Comparison of ENCODE assay signal across 23 mouse cellular contexts in the genomic region with DNA sequence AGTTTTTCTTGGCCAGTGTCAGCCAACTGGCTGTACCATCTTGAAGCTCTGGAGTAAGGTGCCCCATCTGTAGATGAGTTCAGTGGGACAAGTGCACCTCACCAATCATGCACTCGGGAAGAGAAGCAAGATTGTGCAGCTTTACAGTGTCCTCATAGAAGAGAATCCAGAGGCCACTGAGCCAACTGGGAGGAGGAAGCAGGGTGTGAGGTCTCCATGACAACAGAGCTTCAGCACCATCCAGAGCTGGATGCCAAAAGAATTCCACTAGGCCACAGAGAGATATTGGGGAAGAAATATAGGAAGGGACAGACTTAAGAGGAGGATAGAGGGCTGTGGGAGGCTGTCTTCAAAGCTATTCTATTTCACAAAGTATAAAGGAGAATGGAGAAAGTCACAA. TPM values are rescaled to one million over a fixed set of nuclear protein-coding genes. Genes with fewer than 3 reads are reported as not detected.
A peak's percentile ranks its signal among the peaks of the same experiment; 100 is the strongest.
DNase-seq lines count a peak whose midpoint lies in the region; ATAC-seq and TF ChIP-seq lines count a peak whose summit lies in the region.
"Had no signal": no experiment of that assay in that cellular context is flagged by ENCODE, and none has a peak within 500 bp of the region (broad histone marks: within the 10 kb centered on the region; RNA-seq: fewer than 3 reads in every experiment).

No protein-coding gene starts in this region.

- whole genome bisulfite sequencing in forebrain, embryonic 14.5 days: 60% methylated on average over 1 of the region's 1 CpGs
- WGBS in forebrain, embryonic 16.5 days: 78% methylated on average over 1 of the region's 1 CpGs
- WGBS in midbrain, embryonic 11.5 days: 71% methylated on average over 1 of the region's 1 CpGs
- WGBS in midbrain, postnatal 0 days: 45% methylated on average over 1 of the region's 1 CpGs
- WGBS in midbrain, embryonic 13.5 days: 47% methylated on average over 1 of the region's 1 CpGs
- 58% methylated on average over 1 of the region's 1 CpGs for WGBS in intestine, postnatal 0 days

- no peak overlapping the region for H3K4me3 ChIP-seq in forebrain, embryonic 14.5 days (ENCODE audit: low read depth, low read length)
- no peak overlapping the region for H3K4me3 ChIP-seq in forebrain, embryonic 16.5 days (replicated peaks; ENCODE audit: low read length)
- no peak overlapping the region for H3K4me3 ChIP-seq in midbrain, embryonic 11.5 days (ENCODE audit: low read depth, low read length)
- no peak overlapping the region for H3K4me3 ChIP-seq in midbrain, postnatal 0 days (ENCODE audit: low read depth, low read length)
- no peak overlapping the region for H3K4me3 ChIP-seq in midbrain, embryonic 13.5 days (replicated peaks)
- no peak overlapping the region for H3K4me3 ChIP-seq in intestine, postnatal 0 days (ENCODE audit: low read depth, low read length)
- H3K4me3 ChIP-seq: embryonic facial prominence, embryonic 12.5 days; heart, embryonic 12.5 days had no signal

- H3K36me3 ChIP-seq in forebrain, embryonic 14.5 days (ENCODE audit: control insufficient read depth, insufficient read depth, low read length): no peaks in the 10 kb centered on the region
- no peaks in the 10 kb centered on the region for H3K36me3 ChIP-seq in forebrain, embryonic 16.5 days (ENCODE audit: control insufficient read depth, insufficient read depth)
- H3K36me3 ChIP-seq in midbrain, embryonic 11.5 days (ENCODE audit: control insufficient read depth, insufficient read depth, low read length): no peaks in the 10 kb centered on the region
- H3K36me3 ChIP-seq in midbrain, postnatal 0 days (ENCODE audit: insufficient read depth, low read length): no peaks in the 10 kb centered on the region
- no peaks in the 10 kb centered on the region for H3K36me3 ChIP-seq in midbrain, embryonic 13.5 days
- H3K36me3 ChIP-seq in intestine, postnatal 0 days (ENCODE audit: control insufficient read depth, insufficient read depth): no peaks in the 10 kb centered on the region
- H3K36me3 ChIP-seq: embryonic facial prominence, embryonic 12.5 days; heart, embryonic 12.5 days had no signal

- TF ChIP-seq CTCF in midbrain, postnatal 0 days (IDR thresholded peaks at IDR 0.05): no peak
- TF ChIP-seq CTCF in intestine, postnatal 0 days (IDR thresholded peaks at IDR 0.05; ENCODE audit: low read depth): no peak

- H3K9me3 ChIP-seq in forebrain, embryonic 14.5 days (replicated peaks; ENCODE audit: control insufficient read depth, low read length): no peaks in the 10 kb centered on the region
- H3K9me3 ChIP-seq in forebrain, embryonic 16.5 days (ENCODE audit: control insufficient read depth, low read length): no peaks in the 10 kb centered on the region
- no peaks in the 10 kb centered on the region for H3K9me3 ChIP-seq in midbrain, embryonic 11.5 days (ENCODE audit: control insufficient read depth, low read length)
- no peaks in the 10 kb centered on the region for H3K9me3 ChIP-seq in midbrain, postnatal 0 days (ENCODE audit: low read length)
- no peaks in the 10 kb centered on the region for H3K9me3 ChIP-seq in midbrain, embryonic 13.5 days
- no peaks in the 10 kb centered on the region for H3K9me3 ChIP-seq in intestine, postnatal 0 days (ENCODE audit: control insufficient read depth)
- H3K9me3 ChIP-seq: embryonic facial prominence, embryonic 12.5 days; heart, embryonic 12.5 days had no signal

- H3K4me1 ChIP-seq in forebrain, embryonic 14.5 days (ENCODE audit: control insufficient read depth, insufficient read depth, low read length): no peaks in the 10 kb centered on the region
- no peaks in the 10 kb centered on the region for H3K4me1 ChIP-seq in forebrain, embryonic 16.5 days (replicated peaks; ENCODE audit: control insufficient read depth, insufficient read depth, low read length)
- no peaks in the 10 kb centered on the region for H3K4me1 ChIP-seq in midbrain, embryonic 11.5 days (ENCODE audit: control insufficient read depth, insufficient read depth, low read length)
- H3K4me1 ChIP-seq in midbrain, postnatal 0 days (ENCODE audit: insufficient read depth, low read length): no peaks in the 10 kb centered on the region
- no peaks in the 10 kb centered on the region for H3K4me1 ChIP-seq in midbrain, embryonic 13.5 days (replicated peaks)
- no peaks in the 10 kb centered on the region for H3K4me1 ChIP-seq in intestine, postnatal 0 days (replicated peaks; ENCODE audit: control insufficient read depth, insufficient read depth, low read length)
- H3K4me1 ChIP-seq: embryonic facial prominence, embryonic 12.5 days; heart, embryonic 12.5 days had no signal

- ATAC-seq in forebrain, embryonic 14.5 days: no peak
- ATAC-seq in forebrain, embryonic 16.5 days: no peak
- ATAC-seq in midbrain, embryonic 11.5 days (ENCODE audit: low FRiP score): peak; percentile 58; the same call in 1 of the 2 replicates
- ATAC-seq in midbrain, postnatal 0 days (ENCODE audit: low FRiP score): no peak
- 0 out of 2 replicates have a peak, but pooled peaks have one; percentile 45 for ATAC-seq in midbrain, embryonic 13.5 days
- ATAC-seq in intestine, postnatal 0 days: no peak
- ATAC-seq: activated CD4-positive, CD25-positive, alpha-beta regulatory T cell, adult 4 months; forebrain, postnatal 0 days; Patski had no signal

- H3K27me3 ChIP-seq in forebrain, embryonic 14.5 days (replicated peaks; ENCODE audit: control insufficient read depth, insufficient read depth, low read length): no peaks in the 10 kb centered on the region
- H3K27me3 ChIP-seq in forebrain, embryonic 16.5 days (replicated peaks; ENCODE audit: control insufficient read depth, insufficient read depth, low read length): no peaks in the 10 kb centered on the region
- H3K27me3 ChIP-seq in midbrain, embryonic 11.5 days (ENCODE audit: control insufficient read depth, insufficient read depth, low read length): no peaks in the 10 kb centered on the region
- no peaks in the 10 kb centered on the region for H3K27me3 ChIP-seq in midbrain, postnatal 0 days (ENCODE audit: insufficient read depth, low read length)
- H3K27me3 ChIP-seq in midbrain, embryonic 13.5 days: no peaks in the 10 kb centered on the region
- H3K27me3 ChIP-seq in intestine, postnatal 0 days (replicated peaks; ENCODE audit: control insufficient read depth, insufficient read depth, low read length): no peaks in the 10 kb centered on the region
- H3K27me3 ChIP-seq: embryonic facial prominence, embryonic 12.5 days; heart, embryonic 12.5 days; Patski had no signal

- H3K9ac ChIP-seq in forebrain, embryonic 14.5 days (ENCODE audit: low read length): no peak overlapping the region
- H3K9ac ChIP-seq in forebrain, embryonic 16.5 days (replicated peaks; ENCODE audit: low read depth, low read length): no peak overlapping the region
- no peak overlapping the region for H3K9ac ChIP-seq in midbrain, embryonic 11.5 days (ENCODE audit: low read length)
- H3K9ac ChIP-seq in midbrain, postnatal 0 days (replicated peaks; ENCODE audit: low read length, poor library complexity, severe bottlenecking): no peak overlapping the region
- no peak overlapping the region for H3K9ac ChIP-seq in midbrain, embryonic 13.5 days (replicated peaks)
- H3K9ac ChIP-seq in intestine, postnatal 0 days (ENCODE audit: low read depth, low read length): no peak overlapping the region
- H3K9ac ChIP-seq: embryonic facial prominence, embryonic 12.5 days; forebrain, postnatal 0 days; heart, embryonic 12.5 days had no signal

- H3K27ac ChIP-seq in forebrain, embryonic 14.5 days (ENCODE audit: low read depth, low read length): no peak overlapping the region
- no peak overlapping the region for H3K27ac ChIP-seq in forebrain, embryonic 16.5 days (ENCODE audit: low read length)
- no peak overlapping the region for H3K27ac ChIP-seq in midbrain, embryonic 11.5 days (ENCODE audit: low read depth, low read length)
- no peak overlapping the region for H3K27ac ChIP-seq in midbrain, postnatal 0 days (ENCODE audit: low read depth, low read length)
- no peak overlapping the region for H3K27ac ChIP-seq in midbrain, embryonic 13.5 days
- no peak overlapping the region for H3K27ac ChIP-seq in intestine, postnatal 0 days (ENCODE audit: low read depth, low read length)
- H3K27ac ChIP-seq: embryonic facial prominence, embryonic 12.5 days had no signal

- H3K4me2 ChIP-seq in forebrain, embryonic 14.5 days (ENCODE audit: low read length): no peak overlapping the region
- H3K4me2 ChIP-seq in forebrain, embryonic 16.5 days (ENCODE audit: low read length): no peak overlapping the region
- H3K4me2 ChIP-seq in midbrain, embryonic 11.5 days: no peak overlapping the region
- H3K4me2 ChIP-seq in midbrain, postnatal 0 days (ENCODE audit: low read depth, low read length, poor library complexity, severe bottlenecking): no peak overlapping the region
- H3K4me2 ChIP-seq in midbrain, embryonic 13.5 days (replicated peaks): no peak overlapping the region
- H3K4me2 ChIP-seq in intestine, postnatal 0 days (replicated peaks; ENCODE audit: low read depth): no peak overlapping the region
- H3K4me2 ChIP-seq: embryonic facial prominence, embryonic 12.5 days; heart, embryonic 12.5 days had no signal

- DNase-seq in forebrain, embryonic 14.5 days (ENCODE audit: low spot score): peak; percentile 5
- DNase-seq in midbrain, embryonic 11.5 days (ENCODE audit: low spot score, missing footprints): no peak
- DNase-seq in midbrain, postnatal 0 days (ENCODE audit: low spot score): no peak
- peak; percentile 6 for DNase-seq in Muller cell, postnatal 12 days (ENCODE audit: inconsistent ontology term)
- DNase-seq in kidney, postnatal 36 days: no peak
- DNase-seq: adrenal gland, postnatal 14 days; cerebellum, adult 2 months; forebrain, postnatal 0 days; gastrocnemius, postnatal 14 days; heart, postnatal 36 days had no signal

RNA-seq across cellular contexts. Expression of a gene that starts 0.9 kb away (rescaled TPM):
- polyA plus RNA-seq in forebrain, embryonic 14.5 days (2014; fragmentation: Nextera tagmentation; extraction: Ambion mirVana): 0.05 and 0.51 TPM in 2 replicates
- 0.80 TPM in 1 of 2 replicates, not detected in the other for polyA plus RNA-seq in forebrain, embryonic 16.5 days (2015; fragmentation: Nextera tagmentation; extraction: Ambion mirVana)
- not detected in 2 replicates for polyA plus RNA-seq in midbrain, embryonic 11.5 days (2014; fragmentation: Nextera tagmentation; extraction: Ambion mirVana)
- not detected in 2 replicates for total RNA-seq in midbrain, postnatal 0 days (2014; rRNA removed)
- 0.26 and 0.58 TPM in 2 replicates for polyA plus RNA-seq in midbrain, postnatal 0 days (2015; fragmentation: Nextera tagmentation; extraction: Ambion mirVana)
- polyA plus RNA-seq in midbrain, embryonic 13.5 days (2015; fragmentation: Nextera tagmentation; extraction: Ambion mirVana): 0.46 and 1.2 TPM in 2 replicates
- not detected in 2 replicates for polyA plus RNA-seq in intestine, postnatal 0 days (2015; fragmentation: Nextera tagmentation; extraction: Ambion mirVana)
- total RNA-seq: adrenal gland, adult 18-20 months; adrenal gland, postnatal 14 days; forebrain, postnatal 0 days; gastrocnemius, adult 18-20 months; gastrocnemius, postnatal 14 days; heart, adult 8-10 months; heart, postnatal 36 days; MEL had no signal
- polyA plus RNA-seq: activated CD4-positive, CD25-positive, alpha-beta regulatory T cell, adult 4 months; C2C12; cerebellum, adult 2 months; embryonic facial prominence, embryonic 12.5 days; heart, embryonic 12.5 days; heart, embryonic 16.5 days; Patski had no signal

RNA-seq across cellular contexts. Expression of a gene that starts 41.6 kb away (rescaled TPM):
- polyA plus RNA-seq in forebrain, embryonic 14.5 days (2014; fragmentation: Nextera tagmentation; extraction: Ambion mirVana): 0.47 and 1.6 TPM in 2 replicates
- polyA plus RNA-seq in forebrain, embryonic 16.5 days (2015; fragmentation: Nextera tagmentation; extraction: Ambion mirVana): 0.72 and 1.7 TPM in 2 replicates
- 0.28 and 0.34 TPM in 2 replicates for polyA plus RNA-seq in midbrain, embryonic 11.5 days (2014; fragmentation: Nextera tagmentation; extraction: Ambion mirVana)
- 5.0 and 6.4 TPM in 2 replicates for total RNA-seq in midbrain, postnatal 0 days (2014; rRNA removed)
- polyA plus RNA-seq in midbrain, postnatal 0 days (2015; fragmentation: Nextera tagmentation; extraction: Ambion mirVana): 3.0 and 3.5 TPM in 2 replicates
- 1.0 and 1.4 TPM in 2 replicates for polyA plus RNA-seq in midbrain, embryonic 13.5 days (2015; fragmentation: Nextera tagmentation; extraction: Ambion mirVana)
- 0.08 and 0.09 TPM in 2 replicates for polyA plus RNA-seq in intestine, postnatal 0 days (2015; fragmentation: Nextera tagmentation; extraction: Ambion mirVana)
- total RNA-seq: gastrocnemius, postnatal 14 days; heart, adult 8-10 months; heart, postnatal 36 days; MEL had no signal
- polyA plus RNA-seq: activated CD4-positive, CD25-positive, alpha-beta regulatory T cell, adult 4 months; C2C12; Patski had no signal

Comparison
In these comparisons a context has a peak if more than half of its experiments do, and no peak if none do; other contexts are left out.
1. ATAC-seq: peak in midbrain, embryonic 11.5 days (single experiment) and midbrain, embryonic 13.5 days (single experiment); none in forebrain, embryonic 14.5 days (single experiment), forebrain, embryonic 16.5 days (single experiment), midbrain, postnatal 0 days (single experiment) and intestine, postnatal 0 days (single experiment).
2. DNase-seq: peak in forebrain, embryonic 14.5 days (single experiment) and Muller cell, postnatal 12 days (single experiment); none in midbrain, embryonic 11.5 days (single experiment), midbrain, postnatal 0 days (single experiment) and kidney, postnatal 36 days (0 of 2).